Mouse (Mus musculus) hindbrain, embryonic 14.5 days (tissue): ENCODE measurements around the gene Vmn1r220. TPM values are rescaled to one million over a fixed set of nuclear protein-coding genes. Genes with fewer than 3 reads are reported as not detected.
"Not testable (repeated sequence)": the region's sequence is repeated elsewhere in the genome, so short reads cannot be mapped to it uniquely, and the experiment has no call there.

ENCODE experiments used
- ATAC-seq: fragments of 200-750 bp; cut with Nextera tagmentation; 2 replicates; pipeline ENCODE4 v1.8.0; 2017; ENCODE audit warnings: moderate number of reproducible peaks, mild to moderate bottlenecking, moderate TSS enrichment, moderate library complexity; ENCODE audit not compliant: low FRiP score
- DNase-seq: peaks from one replicate; pipeline ENCODE4 v3.0.0-alpha.2; 2015; ENCODE audit warnings: low spot score
- H3K27ac ChIP-seq: fragments of 300-500 bp; sonication (generic); 2 replicates; pipeline ENCODE4 v1.5.1; 2014; ENCODE audit warnings: mild to moderate bottlenecking, moderate library complexity
- H3K27me3 ChIP-seq: fragments of 300-500 bp; sonication (generic); 2 replicates; pipeline ENCODE4 v1.6.1; 2014; ENCODE audit warnings: mild to moderate bottlenecking, low read length, mixed read lengths; ENCODE audit not compliant: control insufficient read depth, insufficient read depth
- H3K36me3 ChIP-seq: fragments of 300-500 bp; sonication (generic); replicated peaks from 2 replicates; pipeline ENCODE4 v1.6.1; 2014; ENCODE audit not compliant: control insufficient read depth, insufficient read depth
- H3K4me1 ChIP-seq: fragments of 300-500 bp; sonication (generic); replicated peaks from 2 replicates; pipeline ENCODE4 v1.6.1; 2014; ENCODE audit warnings: antibody characterized with exemption, low read length, mixed read lengths; ENCODE audit not compliant: control insufficient read depth, insufficient read depth
- H3K4me2 ChIP-seq: fragments of 300-500 bp; sonication (generic); replicated peaks from 2 replicates; pipeline ENCODE4 v1.6.1; 2014; ENCODE audit warnings: mild to moderate bottlenecking, moderate library complexity
- H3K4me3 ChIP-seq: fragments of 300-500 bp; sonication (generic); replicated peaks from 2 replicates; pipeline ENCODE4 v1.5.1; 2014; ENCODE audit warnings: mild to moderate bottlenecking, low read length
- H3K9ac ChIP-seq: fragments of 300-500 bp; sonication (generic); 2 replicates; pipeline ENCODE4 v1.6.1; 2014
- H3K9me3 ChIP-seq: fragments of 300-500 bp; sonication (generic); 2 replicates; pipeline ENCODE4 v1.6.1; 2016; ENCODE audit warnings: low read length; ENCODE audit not compliant: control insufficient read depth
- WGBS: fragments of 180-500 bp; shearing (Covaris S2); extraction: QIAGEN DNeasy Blood & Tissue Kit; methylation state at CpG from one replicate; pipeline ENCODE4 v1.1.7; 2014; 5-methylcytosine and 5-hydroxymethylcytosine counted together
- polyA plus RNA-seq: library from polyadenylated mRNA; unstranded; fragments of >200 nt; fragmentation: Nextera tagmentation; extraction: Ambion mirVana; gene quantifications from 2 replicates; pipeline ENCODE4 v1.2.1, GENCODE M21; 2014

Gene Vmn1r220
- not detected in 2 replicates for polyA plus RNA-seq

GRCm38 (mm10) chr13:23187875-23188274 is at the start of gene Vmn1r220:
Gene Vmn1r220, minus strand, starts transcription at chr13:23187975.
- Histone ChIP-seq H3K9ac (no peak within 1 kb of the TSS), H3K9me3 (no peaks in the 10 kb centered on the region), H3K36me3 (no peaks in the 10 kb centered on the region), H3K4me1 (no peaks in the 10 kb centered on the region), H3K4me2 (no peak within 1 kb of the TSS), H3K4me3 (no peak within 1 kb of the TSS), H3K27ac (no peak within 1 kb of the TSS), H3K27me3 (no peaks in the 10 kb centered on the region)
- WGBS: 87% methylated on average over 2 of the region's 2 CpGs
- DNase-seq (no peak), ATAC-seq (no peak)

GRCm38 (mm10) chr13:23235847-23236246 is 48.1 kb upstream of the Vmn1r220 start, which contains the start of gene Vmn1r222:
Gene Vmn1r222, minus strand, starts transcription at chr13:23235947.
- not testable (repeated sequence) for ATAC-seq, H3K27ac ChIP-seq, DNase-seq, H3K4me2 ChIP-seq, H3K36me3 ChIP-seq, H3K4me3 ChIP-seq, H3K9ac ChIP-seq, H3K9me3 ChIP-seq, H3K27me3 ChIP-seq, H3K4me1 ChIP-seq

GRCm38 (mm10) chr13:23213827-23214226 is 26.1 kb upstream of the Vmn1r220 start, which contains the start of gene Vmn1r221:
Gene Vmn1r221, plus strand, starts transcription at chr13:23214127.
- WGBS: 93% methylated on average over 2 of the region's 2 CpGs
- not testable (repeated sequence) for ATAC-seq

GRCm38 (mm10) chr13:23203885-23204284 is 16.1 kb upstream of the Vmn1r220 start:
- not testable (repeated sequence) for ATAC-seq, H3K9ac ChIP-seq, H3K27ac ChIP-seq, H3K36me3 ChIP-seq, H3K4me1 ChIP-seq, H3K9me3 ChIP-seq, H3K27me3 ChIP-seq, H3K4me3 ChIP-seq, DNase-seq, H3K4me2 ChIP-seq
- WGBS: 84% methylated on average over 1 of the region's 1 CpGs

More at GRCm38 (mm10) chr13:23213827-23214226, 26.1 kb upstream of the Vmn1r220 start, which contains the start of gene Vmn1r221:
- not testable (repeated sequence) for H3K27ac ChIP-seq, H3K4me2 ChIP-seq, DNase-seq, H3K9ac ChIP-seq, H3K27me3 ChIP-seq, H3K4me3 ChIP-seq, H3K4me1 ChIP-seq, H3K9me3 ChIP-seq, H3K36me3 ChIP-seq

- H3K4me3 ChIP-seq, H3K4me2 ChIP-seq, H3K36me3 ChIP-seq, DNase-seq, ATAC-seq, H3K9ac ChIP-seq, H3K27me3 ChIP-seq, H3K27ac ChIP-seq, H3K9me3 ChIP-seq, H3K4me1 ChIP-seq: not testable (repeated sequence)
- WGBS: 91% methylated on average over 4 of the region's 4 CpGs
These were observed 21.3 kb downstream of the Vmn1r220 start for GRCm38 (mm10) chr13:23166471-23166870.

- Histone ChIP-seq H3K4me1 (no peaks in the 10 kb centered on the region), H3K9ac (no peak within 1 kb of the TSS), H3K4me3 (no peak within 1 kb of the TSS), H3K9me3 (no peaks in the 10 kb centered on the region), H3K36me3 (no peaks in the 10 kb centered on the region), H3K27ac (no peak within 1 kb of the TSS), H3K27me3 (no peaks in the 10 kb centered on the region), H3K4me2 (no peak within 1 kb of the TSS)
- DNase-seq (no peak), ATAC-seq (no peak)
- 84% methylated on average over 4 of the region's 4 CpGs for WGBS
These were observed 28.8 kb downstream of the Vmn1r220 start, which contains the start of gene Vmn1r219 for GRCm38 (mm10) chr13:23159012-23159411. Gene Vmn1r219, plus strand, starts transcription at chr13:23159312.

GRCm38 (mm10) chr13:23157848-23158247 is 29.9 kb downstream of the Vmn1r220 start:
- Histone ChIP-seq H3K4me2 (no peak overlapping the region), H3K36me3 (no peaks in the 10 kb centered on the region), H3K4me1 (no peaks in the 10 kb centered on the region), H3K27me3 (no peaks in the 10 kb centered on the region), H3K9ac (no peak overlapping the region), H3K4me3 (no peak overlapping the region), H3K27ac (no peak overlapping the region), H3K9me3 (no peaks in the 10 kb centered on the region)
- ATAC-seq (no peak; the same call in 1 of the 2 replicates), DNase-seq (no peak)
- 73% methylated on average over 3 of the region's 3 CpGs for WGBS

GRCm38 (mm10) chr13:23138880-23139279 is 48.9 kb downstream of the Vmn1r220 start:
- no peaks in the 10 kb centered on the region for H3K9me3 ChIP-seq
- DNase-seq (no peak), ATAC-seq (no peak)
- no peaks in the 10 kb centered on the region for H3K36me3 ChIP-seq
- H3K4me2 ChIP-seq: no peak overlapping the region
- 88% methylated on average over 2 of the region's 2 CpGs for WGBS
- no peaks in the 10 kb centered on the region for H3K4me1 ChIP-seq
- H3K9ac ChIP-seq: no peak overlapping the region
- no peak overlapping the region for H3K27ac ChIP-seq
- no peak overlapping the region for H3K4me3 ChIP-seq
- no peaks in the 10 kb centered on the region for H3K27me3 ChIP-seq

- Histone ChIP-seq H3K9ac (no peak overlapping the region), H3K27ac (no peak overlapping the region), H3K9me3 (no peaks in the 10 kb centered on the region), H3K36me3 (no peaks in the 10 kb centered on the region), H3K4me1 (no peaks in the 10 kb centered on the region), H3K27me3 (no peaks in the 10 kb centered on the region), H3K4me2 (no peak overlapping the region), H3K4me3 (no peak overlapping the region)
- ATAC-seq (no peak), DNase-seq (no peak)
- WGBS: 66% methylated on average over 1 of the region's 1 CpGs
These were observed 54.3 kb downstream of the Vmn1r220 start for GRCm38 (mm10) chr13:23133501-23133900.

GRCm38 (mm10) chr13:23133099-23133498 is 54.7 kb downstream of the Vmn1r220 start, which contains the start of gene Vmn1r218:
Gene Vmn1r218, plus strand, starts transcription at chr13:23133155.
- Histone ChIP-seq H3K9me3 (no peaks in the 10 kb centered on the region), H3K4me1 (no peaks in the 10 kb centered on the region), H3K27ac (no peak within 1 kb of the TSS), H3K4me3 (no peak within 1 kb of the TSS), H3K9ac (no peak within 1 kb of the TSS), H3K36me3 (no peaks in the 10 kb centered on the region), H3K4me2 (no peak within 1 kb of the TSS), H3K27me3 (no peaks in the 10 kb centered on the region)
- WGBS: 78% methylated on average over 3 of the region's 3 CpGs
- no peak for DNase-seq
- ATAC-seq: no peak
